ENCODE assay signal across 17 mouse cellular contexts in genomic region chr13:49088874-49089273, GRCm38 (mm10). TPM values are rescaled to one million over a fixed set of nuclear protein-coding genes. Genes with fewer than 3 reads are reported as not detected.
DNase-seq lines count a peak whose midpoint lies in the region; ATAC-seq and TF ChIP-seq lines count a peak whose summit lies in the region.
"Had no signal": no experiment of that assay in that cellular context is flagged by ENCODE, and none has a peak within 500 bp of the region (broad histone marks: within the 10 kb centered on the region; RNA-seq: fewer than 3 reads in every experiment).

No protein-coding gene starts in this region.

- H3K27ac ChIP-seq in heart, embryonic 11.5 days (ENCODE audit: low read depth, low read length) = no peak overlapping the region
- no peak overlapping the region for H3K27ac ChIP-seq in heart, postnatal 0 days (ENCODE audit: low read depth)
- H3K27ac ChIP-seq: embryonic facial prominence, embryonic 13.5 days; forebrain, embryonic 10.5 days; hindbrain, embryonic 10.5 days; left cerebral cortex, adult 2 months; limb, embryonic 15.5 days; lung, embryonic 15.5 days; neural tube, embryonic 13.5 days had no signal

- peaks cover 4% of the 10 kb centered on the region; the same call in 1 of the 2 replicates for H3K4me1 ChIP-seq in heart, embryonic 11.5 days (ENCODE audit: control insufficient read depth, insufficient read depth, low read length)
- H3K4me1 ChIP-seq in heart, postnatal 0 days (ENCODE audit: control insufficient read depth, insufficient read depth) = 0 out of 2 replicates have a peak, but pooled peaks cover 5% of the 10 kb centered on the region
- H3K4me1 ChIP-seq: lung, embryonic 15.5 days had no signal

- no peaks in the 10 kb centered on the region; the same call in 1 of the 2 replicates for H3K27me3 ChIP-seq in heart, embryonic 11.5 days (ENCODE audit: control insufficient read depth, insufficient read depth, low read length)
- no peaks in the 10 kb centered on the region for H3K27me3 ChIP-seq in heart, postnatal 0 days (ENCODE audit: control insufficient read depth, insufficient read depth, low read length)
- H3K27me3 ChIP-seq: embryonic facial prominence, embryonic 13.5 days; limb, embryonic 15.5 days; lung, embryonic 15.5 days; neural tube, embryonic 13.5 days had no signal

- H3K9ac ChIP-seq in heart, embryonic 11.5 days (ENCODE audit: low read depth, low read length) = no peak overlapping the region
- no peak overlapping the region for H3K9ac ChIP-seq in heart, postnatal 0 days (replicated peaks; ENCODE audit: low read depth, low read length)
- H3K9ac ChIP-seq: embryonic facial prominence, embryonic 13.5 days; limb, embryonic 15.5 days; lung, embryonic 15.5 days; neural tube, embryonic 13.5 days had no signal

- no peak overlapping the region for H3K4me3 ChIP-seq in heart, embryonic 11.5 days (ENCODE audit: low read depth, low read length)
- no peak overlapping the region for H3K4me3 ChIP-seq in heart, postnatal 0 days (ENCODE audit: low read depth, low read length)
- H3K4me3 ChIP-seq: embryonic facial prominence, embryonic 13.5 days; forebrain, embryonic 10.5 days; hindbrain, embryonic 10.5 days; left cerebral cortex, adult 2 months; limb, embryonic 15.5 days; lung, embryonic 15.5 days; megakaryocyte, embryonic 14.5 days; neural tube, embryonic 13.5 days had no signal

- no peak for TF ChIP-seq CTCF in heart, postnatal 0 days (IDR thresholded peaks at IDR 0.05; ENCODE audit: low read depth)

- DNase-seq in heart, adult 11 months = peak; percentile 97
- DNase-seq in adrenal gland, postnatal 10 days = peak; percentile 61
- peak; percentile 68 for DNase-seq in cerebellum, adult 8-10 months
- peak; percentile 25 for DNase-seq in heart, postnatal 0 days (ENCODE audit: low spot score)
- DNase-seq in left cerebral cortex, adult 8-10 months (ENCODE audit: low spot score in 2 of 2) = no peak
- DNase-seq in ovary, postnatal 14 days (ENCODE audit: low spot score) = no peak
- DNase-seq in frontal cortex, postnatal 36 days (ENCODE audit: low spot score in 2 of 2) = no peak
- DNase-seq: retina, postnatal 1 day had no signal

- H3K4me2 ChIP-seq in heart, embryonic 11.5 days = no peak overlapping the region
- no peak overlapping the region for H3K4me2 ChIP-seq in heart, postnatal 0 days (ENCODE audit: low read depth, low read length)
- H3K4me2 ChIP-seq: embryonic facial prominence, embryonic 13.5 days; limb, embryonic 15.5 days; lung, embryonic 15.5 days; neural tube, embryonic 13.5 days had no signal

- TF ChIP-seq EP300 in heart, postnatal 0 days (IDR thresholded peaks at IDR 0.05; ENCODE audit: low read depth) = no peak

- ATAC-seq in heart, embryonic 11.5 days (replicated peaks; ENCODE audit: insufficient number of reproducible peaks, low FRiP score, low TSS enrichment) = no peak
- peak; percentile 66; the same call in 1 of the 2 replicates for ATAC-seq in heart, postnatal 0 days (ENCODE audit: insufficient read depth, low read depth)

- no peaks in the 10 kb centered on the region for H3K9me3 ChIP-seq in heart, embryonic 11.5 days (replicated peaks; ENCODE audit: control insufficient read depth, low read length)
- H3K9me3 ChIP-seq in heart, postnatal 0 days (replicated peaks; ENCODE audit: control insufficient read depth, low read length) = no peaks in the 10 kb centered on the region
- H3K9me3 ChIP-seq: embryonic facial prominence, embryonic 13.5 days; forebrain, embryonic 10.5 days; hindbrain, embryonic 10.5 days; limb, embryonic 15.5 days; lung, embryonic 15.5 days; neural tube, embryonic 13.5 days had no signal

- H3K36me3 ChIP-seq in heart, embryonic 11.5 days (ENCODE audit: control insufficient read depth, insufficient read depth, low read length) = no peaks in the 10 kb centered on the region
- no peaks in the 10 kb centered on the region for H3K36me3 ChIP-seq in heart, postnatal 0 days (replicated peaks; ENCODE audit: control insufficient read depth, insufficient read depth, low read length)
- H3K36me3 ChIP-seq: lung, embryonic 15.5 days had no signal

- 85% methylated on average over 6 of the region's 6 CpGs for WGBS in heart, embryonic 11.5 days (ENCODE audit: insufficient replicate concordance)
- WGBS in heart, postnatal 0 days = 84% methylated on average over 6 of the region's 6 CpGs

RNA-seq across cellular contexts. Expression of gene Wnk2, which starts 58.9 kb away (rescaled TPM):
- polyA plus RNA-seq in heart, embryonic 11.5 days (2014; fragmentation: Nextera tagmentation; extraction: Ambion mirVana) = 0.99 and 1.6 TPM in 2 replicates
- total RNA-seq in adrenal gland, postnatal 10 days (2021) = 1 to 10 TPM; 4.1 to 8.3 TPM
- 5.4 and 5.5 TPM in 2 replicates for total RNA-seq in heart, postnatal 0 days (2014; rRNA removed; ENCODE audit: low replicate concordance)
- 1.5 TPM in 2 replicates for polyA plus RNA-seq in heart, postnatal 0 days (2015; fragmentation: Nextera tagmentation; extraction: Ambion mirVana)
- 100 to 1,000 TPM; 115 to 126 (median 123) TPM for total RNA-seq in left cerebral cortex, adult 8-10 months (2022)

Comparison
In these comparisons a context has a peak if more than half of its experiments do, and no peak if none do; other contexts are left out.
1. DNase-seq: peak in heart, adult 11 months (single experiment), adrenal gland, postnatal 10 days (single experiment), cerebellum, adult 8-10 months (single experiment) and heart, postnatal 0 days (single experiment); none in left cerebral cortex, adult 8-10 months (0 of 2), ovary, postnatal 14 days (single experiment) and frontal cortex, postnatal 36 days (0 of 2).
2. RNA of gene Wnk2, which starts 58.9 kb away (total RNA-seq): 115 to 126 TPM in left cerebral cortex, adult 8-10 months; 4.1 to 8.3 TPM in adrenal gland, postnatal 10 days and 5.4 to 5.5 TPM in heart, postnatal 0 days; every median in the first group is over 10 times any median in the second.